Mouse (Mus musculus): ENCODE data around the gene Il2. TPM values are rescaled to one million over a fixed set of nuclear protein-coding genes. Genes with fewer than 3 reads are reported as not detected.

The Il2 gene
- polyA plus RNA-seq, 1 experiment from 2014 or later, result 0.29 TPM

- Histone ChIP-seq H3K36me3 (ENCODE audit: control insufficient read depth, insufficient read depth, low read length) (no peaks in the 10 kb centered on the region), H3K4me2 (no peak overlapping the region), H3K9me3 (replicated peaks; ENCODE audit: control insufficient read depth, low read length) (no peaks in the 10 kb centered on the region), H3K4me3 (ENCODE audit: low read depth, low read length) (no peak overlapping the region), H3K4me1 (ENCODE audit: control insufficient read depth, insufficient read depth, low read length) (no peaks in the 10 kb centered on the region), H3K27ac (ENCODE audit: low read depth, low read length) (no peak overlapping the region), H3K9ac (ENCODE audit: low read depth, low read length) (no peak overlapping the region), H3K27me3 (ENCODE audit: control insufficient read depth, insufficient read depth, low read length) (no peaks in the 10 kb centered on the region)
- WGBS (ENCODE audit: insufficient replicate concordance), result 46% methylated on average over 4 of the region's 4 CpGs
- no peak for ATAC-seq (replicated peaks; ENCODE audit: insufficient number of reproducible peaks, low FRiP score, low TSS enrichment)
These were observed 2.5 kb upstream of the Il2 start for GRCm38 (mm10) chr3:37128269-37128668.

- no peaks in the 10 kb centered on the region for H3K9me3 ChIP-seq (replicated peaks; ENCODE audit: control insufficient read depth, low read length)
- H3K27me3 ChIP-seq (ENCODE audit: control insufficient read depth, insufficient read depth, low read length), result no peaks in the 10 kb centered on the region
- no peaks in the 10 kb centered on the region for H3K36me3 ChIP-seq (ENCODE audit: control insufficient read depth, insufficient read depth, low read length)
- no peaks in the 10 kb centered on the region for H3K4me1 ChIP-seq (ENCODE audit: control insufficient read depth, insufficient read depth, low read length)
- H3K4me3 ChIP-seq (ENCODE audit: low read depth, low read length), result no peak overlapping the region
- H3K4me2 ChIP-seq, result no peak overlapping the region
- ATAC-seq (replicated peaks; ENCODE audit: insufficient number of reproducible peaks, low FRiP score, low TSS enrichment), result no peak
- no peak overlapping the region for H3K9ac ChIP-seq (ENCODE audit: low read depth, low read length)
- WGBS (ENCODE audit: insufficient replicate concordance), result 65% methylated on average over 4 of the region's 4 CpGs
- no peak overlapping the region for H3K27ac ChIP-seq (ENCODE audit: low read depth, low read length)
These were observed 403 bp upstream of the Il2 start for GRCm38 (mm10) chr3:37126162-37126561.

GRCm38 (mm10) chr3:37090721-37091120 lies 35.0 kb downstream of the Il2 start:
- H3K4me1 ChIP-seq (ENCODE audit: control insufficient read depth, insufficient read depth, low read length), result no peaks in the 10 kb centered on the region
- H3K9ac ChIP-seq (ENCODE audit: low read depth, low read length), result no peak overlapping the region
- ATAC-seq (replicated peaks; ENCODE audit: insufficient number of reproducible peaks, low FRiP score, low TSS enrichment), result no peak
- H3K4me2 ChIP-seq, result no peak overlapping the region
- no peak overlapping the region for H3K27ac ChIP-seq (ENCODE audit: low read depth, low read length)
- no peaks in the 10 kb centered on the region for H3K27me3 ChIP-seq (ENCODE audit: control insufficient read depth, insufficient read depth, low read length)
- H3K36me3 ChIP-seq (ENCODE audit: control insufficient read depth, insufficient read depth, low read length), result no peaks in the 10 kb centered on the region
- no peaks in the 10 kb centered on the region for H3K9me3 ChIP-seq (replicated peaks; ENCODE audit: control insufficient read depth, low read length)
- H3K4me3 ChIP-seq (ENCODE audit: low read depth, low read length), result no peak overlapping the region

- Histone ChIP-seq H3K9me3 (replicated peaks; ENCODE audit: control insufficient read depth, low read length) (no peaks in the 10 kb centered on the region), H3K9ac (ENCODE audit: low read depth, low read length) (no peak overlapping the region), H3K4me2 (no peak overlapping the region), H3K36me3 (ENCODE audit: control insufficient read depth, insufficient read depth, low read length) (no peaks in the 10 kb centered on the region), H3K27me3 (ENCODE audit: control insufficient read depth, insufficient read depth, low read length) (no peaks in the 10 kb centered on the region), H3K4me3 (ENCODE audit: low read depth, low read length) (no peak overlapping the region), H3K4me1 (ENCODE audit: control insufficient read depth, insufficient read depth, low read length) (no peaks in the 10 kb centered on the region), H3K27ac (ENCODE audit: low read depth, low read length) (no peak overlapping the region)
- no peak for ATAC-seq (replicated peaks; ENCODE audit: insufficient number of reproducible peaks, low FRiP score, low TSS enrichment)
- 72% methylated on average over 4 of the region's 4 CpGs for WGBS (ENCODE audit: insufficient replicate concordance)
These were observed 40.9 kb downstream of the Il2 start for GRCm38 (mm10) chr3:37084860-37085259.

GRCm38 (mm10) chr3:37073211-37073610 lies 52.5 kb downstream of the Il2 start:
- no peaks in the 10 kb centered on the region for H3K36me3 ChIP-seq (ENCODE audit: control insufficient read depth, insufficient read depth, low read length)
- no peak overlapping the region for H3K9ac ChIP-seq (ENCODE audit: low read depth, low read length)
- H3K9me3 ChIP-seq (replicated peaks; ENCODE audit: control insufficient read depth, low read length), result no peaks in the 10 kb centered on the region
- H3K27ac ChIP-seq (ENCODE audit: low read depth, low read length), result no peak overlapping the region
- no peak for ATAC-seq (replicated peaks; ENCODE audit: insufficient number of reproducible peaks, low FRiP score, low TSS enrichment)
- H3K4me2 ChIP-seq, result no peak overlapping the region
- no peaks in the 10 kb centered on the region for H3K4me1 ChIP-seq (ENCODE audit: control insufficient read depth, insufficient read depth, low read length)
- no peaks in the 10 kb centered on the region for H3K27me3 ChIP-seq (ENCODE audit: control insufficient read depth, insufficient read depth, low read length)
- no peak overlapping the region for H3K4me3 ChIP-seq (ENCODE audit: low read depth, low read length)

Other genes starting within 250 kb of the Il2 start
- gene Adad1, start 62.4 kb downstream of the Il2 start, polyA plus RNA-seq (2014; fragmentation: Nextera tagmentation; extraction: Ambion mirVana), result 0.31 and 1.5 TPM in 2 replicates
- gene Il21, start 106.7 kb upstream of the Il2 start, polyA plus RNA-seq (2014; fragmentation: Nextera tagmentation; extraction: Ambion mirVana), result not detected in 2 replicates
- 4.7 and 5.7 TPM in 2 replicates for gene Bbs12, start 186.6 kb upstream of the Il2 start, polyA plus RNA-seq (2014; fragmentation: Nextera tagmentation; extraction: Ambion mirVana)
- 0.52 and 1.1 TPM in 2 replicates for gene Cetn4, start 186.7 kb upstream of the Il2 start, polyA plus RNA-seq (2014; fragmentation: Nextera tagmentation; extraction: Ambion mirVana)
- gene Fgf2, start 222.4 kb upstream of the Il2 start, polyA plus RNA-seq (2014; fragmentation: Nextera tagmentation; extraction: Ambion mirVana), result 1.4 and 1.5 TPM in 2 replicates